Mouse (Mus musculus) T-helper 1 cell (primary cell): ENCODE results near the gene Rnf167.

ENCODE experiments used
- in situ Hi-C: fragments of 300-600 bp; cut with MboI, MseI; formaldehyde crosslinking; loops from one replicate; pipeline ENCODE4 v1.15.1; 2025; ENCODE audit warnings: high pct_unique_total_duplicates

Gene Rnf167

DNA sequence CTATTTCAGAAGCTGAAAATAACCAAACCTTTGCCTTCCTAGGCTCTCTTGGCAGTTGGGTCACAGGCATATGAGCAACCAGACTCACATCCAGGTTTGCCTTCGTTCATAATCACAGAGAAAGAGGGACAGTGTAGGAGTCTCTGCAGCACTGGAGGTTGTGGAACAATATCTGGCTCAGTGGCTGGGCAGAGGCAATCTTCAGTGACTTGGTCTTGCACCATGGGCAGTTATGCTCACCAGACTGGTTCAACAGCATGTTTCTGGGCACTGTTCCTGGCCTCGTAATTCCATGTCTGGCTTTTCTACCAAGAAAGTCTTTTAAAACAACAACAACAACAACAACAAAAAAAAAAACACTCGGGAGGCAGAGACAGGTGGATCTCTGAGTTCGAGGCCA is 11.4 kb upstream of the Rnf167 start:
- in situ Hi-C loops = no loop called here

DNA sequence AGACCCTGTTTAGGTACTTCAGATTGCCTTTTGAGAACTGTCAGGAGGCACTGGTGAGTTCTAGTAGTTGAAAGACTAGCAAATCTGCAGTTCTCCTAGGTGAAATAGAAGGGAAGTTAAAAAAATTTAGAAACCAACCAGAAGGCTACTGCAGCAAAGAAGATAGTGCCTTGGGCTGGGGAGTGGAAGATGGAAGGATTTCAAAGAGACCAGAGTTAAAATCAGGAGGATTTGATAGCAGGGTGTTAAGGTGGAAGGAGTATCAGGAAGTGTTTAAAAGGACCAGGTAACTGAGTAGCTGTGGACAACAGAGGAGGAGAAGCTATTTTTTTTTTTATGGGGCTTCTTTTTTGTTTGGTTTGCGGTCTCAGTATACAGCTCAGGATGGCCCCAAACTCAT is 9.3 kb upstream of the Rnf167 start:
- in situ Hi-C loops = no loop called here

DNA sequence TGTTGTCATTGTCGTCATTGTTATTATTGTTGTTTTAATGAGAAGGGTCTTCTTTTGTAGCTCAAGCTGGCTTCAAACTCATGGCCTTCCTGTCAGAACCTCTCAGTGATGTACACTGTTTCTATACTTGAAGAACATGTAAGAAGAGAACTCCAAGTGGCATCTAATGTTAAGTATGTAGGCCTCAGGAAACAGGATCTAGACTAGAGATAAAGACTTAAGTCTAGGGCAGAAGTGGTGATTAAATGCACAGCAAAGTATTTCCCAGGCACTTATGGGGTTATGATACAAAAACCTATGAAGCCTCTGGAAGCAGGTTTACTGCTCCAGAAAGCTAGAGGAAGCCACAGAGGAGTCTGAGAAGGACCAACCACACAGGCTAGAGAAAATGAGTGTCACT is 8.7 kb upstream of the Rnf167 start:
- in situ Hi-C loops = no loop called here

DNA sequence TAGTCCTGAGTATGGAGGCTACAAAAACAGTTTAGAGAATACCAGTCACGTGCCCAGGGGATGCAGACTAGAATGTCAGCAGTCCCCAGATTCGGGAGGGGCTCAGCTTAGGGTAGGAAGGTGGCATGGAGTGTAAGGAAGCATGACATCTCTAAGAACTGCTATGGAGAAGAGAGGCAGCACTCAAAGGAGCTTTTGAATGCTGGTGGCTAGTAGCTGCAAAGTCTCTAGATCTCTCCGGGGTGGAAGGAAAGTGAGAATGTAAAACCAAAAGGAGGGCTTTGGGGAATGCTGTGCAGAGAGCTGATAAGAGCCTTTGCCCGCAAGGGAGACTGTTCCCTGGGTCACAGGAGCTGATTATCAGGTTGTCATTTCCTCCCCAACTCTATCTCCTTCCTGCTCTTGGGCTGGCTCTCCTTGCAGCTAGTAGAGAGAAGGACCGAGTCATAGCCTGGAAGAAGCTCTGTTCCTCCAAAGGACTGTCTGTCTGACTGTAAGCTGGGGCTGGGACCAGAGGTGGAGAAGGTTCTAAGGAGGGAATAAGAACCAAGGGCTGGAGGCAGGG is 8.2 kb upstream of the Rnf167 start, which contains the start of gene Gp1ba:
Gp1ba (plus strand) TSS at position 409 of the 565 bp plus-strand sequence.
- in situ Hi-C loops = no loop called here

DNA sequence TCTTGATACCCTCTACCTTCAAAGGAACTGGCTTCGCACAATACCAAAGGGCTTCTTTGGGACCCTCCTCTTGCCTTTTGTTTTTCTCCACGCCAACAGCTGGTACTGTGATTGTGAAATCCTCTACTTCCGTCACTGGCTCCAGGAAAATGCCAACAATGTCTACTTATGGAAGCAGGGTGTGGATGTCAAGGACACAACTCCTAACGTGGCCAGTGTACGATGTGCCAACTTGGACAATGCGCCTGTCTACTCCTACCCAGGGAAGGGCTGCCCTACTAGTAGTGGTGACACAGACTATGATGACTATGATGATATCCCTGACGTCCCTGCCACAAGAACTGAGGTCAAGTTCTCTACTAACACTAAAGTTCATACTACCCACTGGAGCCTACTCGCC is 7.1 kb upstream of the Rnf167 start:
- in situ Hi-C loops = no loop called here

DNA sequence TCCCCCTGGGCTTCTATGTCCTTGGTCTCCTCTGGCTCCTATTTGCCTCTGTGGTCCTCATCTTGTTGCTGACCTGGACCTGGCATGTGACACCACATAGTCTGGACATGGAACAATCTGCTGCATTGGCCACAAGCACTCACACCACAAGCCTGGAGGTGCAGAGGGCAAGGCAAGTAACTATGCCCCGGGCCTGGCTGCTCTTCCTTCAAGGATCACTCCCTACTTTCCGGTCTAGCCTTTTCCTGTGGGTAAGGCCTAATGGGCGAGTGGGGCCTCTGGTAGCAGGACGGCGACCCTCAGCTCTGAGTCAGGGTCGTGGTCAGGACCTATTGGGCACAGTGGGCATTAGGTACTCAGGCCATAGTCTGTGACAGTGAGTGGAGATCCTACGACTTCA is 5.8 kb upstream of the Rnf167 start:
- in situ Hi-C loops = no loop called here

DNA sequence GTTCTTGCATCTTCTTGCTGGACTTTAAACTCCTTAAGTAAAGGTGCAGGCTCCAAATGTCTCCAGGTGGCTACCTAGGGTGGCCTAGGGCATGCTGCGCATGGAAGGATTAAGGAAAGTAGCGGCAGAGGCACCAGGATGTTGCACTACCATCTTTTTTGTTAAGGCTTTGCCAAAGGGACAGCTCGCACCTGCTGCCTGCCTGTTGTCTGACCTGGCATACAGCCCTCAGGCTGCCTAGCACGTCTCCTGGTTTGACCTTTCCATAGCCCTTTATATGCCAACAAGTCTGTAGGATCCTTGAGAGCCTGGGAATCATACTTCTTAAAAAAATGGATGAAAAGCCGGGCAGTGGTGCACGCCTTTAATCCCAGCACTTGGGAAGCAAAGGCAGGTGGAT is 4.0 kb upstream of the Rnf167 start:
- in situ Hi-C loops = no loop called here

DNA sequence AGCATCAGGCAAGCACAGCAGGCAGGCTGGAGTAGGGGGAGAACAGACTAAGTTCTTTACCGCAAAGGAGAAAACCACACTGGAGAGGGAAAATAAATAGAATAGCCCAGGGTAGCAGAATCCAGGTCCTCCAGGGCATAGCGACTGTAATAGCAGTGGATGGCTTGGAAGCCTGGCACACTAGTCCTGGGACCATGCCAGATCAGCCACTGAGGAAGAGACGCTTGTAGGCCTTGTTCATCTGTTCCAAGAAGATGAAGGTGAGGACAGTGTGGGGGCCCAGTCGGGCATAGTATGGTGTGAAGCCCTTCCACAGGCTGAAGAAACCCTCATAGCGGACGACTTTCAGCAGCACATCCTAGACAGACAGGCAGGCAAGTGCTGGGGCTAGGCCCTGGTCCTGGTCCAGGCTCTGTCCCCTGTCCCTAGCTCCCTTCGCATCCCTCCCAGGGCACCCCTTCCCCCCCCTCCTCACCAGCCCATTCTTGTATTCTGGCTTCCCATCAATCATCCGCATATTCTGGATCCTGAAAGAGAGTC is 2.4 kb upstream of the Rnf167 start:
- in situ Hi-C loops = no loop called here

DNA sequence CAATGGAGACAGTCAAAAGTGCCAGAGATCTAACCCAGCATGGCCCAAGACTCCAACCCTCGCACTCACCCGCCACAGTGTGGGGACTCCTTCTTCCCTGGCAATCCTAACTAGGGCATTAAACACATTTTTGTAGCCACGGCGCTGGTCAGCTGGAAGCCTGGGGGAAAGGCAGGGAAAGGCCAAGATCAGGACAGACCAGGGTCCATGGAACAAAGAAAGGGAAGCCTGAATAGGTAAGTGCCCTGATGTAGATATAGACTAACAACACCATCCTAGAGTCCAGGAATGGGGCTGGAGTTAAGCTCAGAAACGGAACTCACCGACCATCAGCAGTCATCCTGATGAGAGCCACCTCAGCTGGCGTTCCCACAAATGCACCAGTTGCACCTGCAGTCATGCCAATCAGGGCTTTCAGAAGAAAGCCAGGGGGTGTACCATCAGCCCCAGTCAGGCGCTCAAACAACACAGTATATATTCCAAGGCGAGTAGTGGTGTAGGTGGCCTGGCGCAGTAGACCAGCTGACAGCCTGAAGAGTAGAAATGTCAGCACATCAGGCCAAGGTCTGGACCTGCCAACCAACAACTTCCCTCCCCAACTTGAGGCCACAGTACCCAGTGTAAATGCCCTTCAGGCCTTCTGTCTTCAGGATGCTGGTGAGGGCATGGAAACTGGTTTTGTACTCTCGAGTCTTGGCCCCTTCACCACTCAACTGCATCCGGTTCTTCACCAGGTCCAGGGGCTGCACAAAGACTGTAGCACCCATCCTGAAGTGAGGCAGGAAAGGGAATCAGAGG is 1.4 kb upstream of the Rnf167 start:
- in situ Hi-C loops = no loop called here

DNA sequence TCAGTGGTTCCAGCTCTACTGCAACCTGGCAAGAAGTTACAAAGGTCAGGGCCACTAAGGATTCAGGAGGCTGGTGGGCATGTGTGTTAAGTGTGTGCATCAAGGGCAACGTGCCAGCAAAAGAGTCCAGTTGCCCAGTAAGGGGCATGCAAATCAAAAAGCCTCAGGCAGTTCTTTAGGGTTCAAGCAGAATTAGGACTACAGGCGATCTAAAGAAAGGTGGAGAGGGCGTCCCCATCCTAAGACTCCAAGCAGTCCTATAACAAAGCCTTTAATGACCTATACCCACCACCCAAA is 828 bp upstream of the Rnf167 start:
- in situ Hi-C loops = no loop called here

DNA sequence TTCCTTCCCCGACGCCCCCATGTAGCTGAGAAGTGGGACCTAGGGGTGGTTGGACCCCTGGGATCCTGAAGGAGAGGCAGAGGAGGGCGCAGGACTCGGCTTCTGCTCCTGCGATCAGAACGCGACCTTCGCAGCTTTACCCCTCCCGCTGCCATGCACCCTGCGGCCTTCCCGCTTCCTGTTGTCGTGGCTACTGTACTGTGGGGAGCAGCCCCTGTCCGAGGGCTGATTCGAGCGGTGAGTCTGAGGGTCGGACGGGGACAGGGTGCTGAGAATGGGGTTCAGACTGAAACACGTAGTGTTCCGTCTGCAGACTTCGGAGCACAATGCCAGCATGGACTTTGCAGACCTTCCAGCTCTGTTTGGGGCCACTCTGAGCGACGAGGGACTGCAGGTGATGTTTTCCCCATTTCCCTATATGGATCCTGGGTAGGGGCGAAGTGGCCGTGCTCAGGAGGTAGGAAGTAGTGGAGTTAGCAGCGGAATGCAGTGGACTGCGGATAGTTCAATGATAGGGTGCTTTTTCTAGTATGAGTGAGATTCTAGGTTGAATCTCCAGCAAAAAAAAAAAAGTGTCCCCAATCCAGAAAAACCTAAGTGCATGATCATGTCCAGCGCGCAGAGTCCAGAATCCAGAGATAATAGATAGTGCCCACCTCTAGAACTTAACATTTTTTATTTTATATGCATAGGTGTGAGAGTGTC is 833 bp downstream of the Rnf167 start:
- in situ Hi-C loops = no loop called here

DNA sequence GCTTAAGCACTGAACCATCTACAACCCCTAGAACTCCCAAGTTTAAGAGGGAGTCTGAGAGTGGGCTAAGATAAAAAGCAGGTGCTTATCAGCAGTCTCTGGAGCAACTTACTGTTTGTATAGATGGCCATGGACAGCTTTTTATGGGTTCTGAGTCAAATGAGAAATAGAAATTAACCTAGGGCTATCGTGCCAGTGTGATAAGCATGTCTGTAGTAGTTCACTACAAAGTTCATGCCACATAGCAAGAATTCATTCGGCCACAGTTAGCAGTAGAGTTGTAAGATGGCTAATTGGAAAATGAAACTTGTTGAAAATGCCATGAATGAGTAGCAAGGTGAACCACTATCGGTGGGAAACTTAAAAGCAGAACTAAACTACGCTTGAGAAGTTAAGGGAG is 1.5 kb downstream of the Rnf167 start:
- in situ Hi-C loops = no loop called here

DNA sequence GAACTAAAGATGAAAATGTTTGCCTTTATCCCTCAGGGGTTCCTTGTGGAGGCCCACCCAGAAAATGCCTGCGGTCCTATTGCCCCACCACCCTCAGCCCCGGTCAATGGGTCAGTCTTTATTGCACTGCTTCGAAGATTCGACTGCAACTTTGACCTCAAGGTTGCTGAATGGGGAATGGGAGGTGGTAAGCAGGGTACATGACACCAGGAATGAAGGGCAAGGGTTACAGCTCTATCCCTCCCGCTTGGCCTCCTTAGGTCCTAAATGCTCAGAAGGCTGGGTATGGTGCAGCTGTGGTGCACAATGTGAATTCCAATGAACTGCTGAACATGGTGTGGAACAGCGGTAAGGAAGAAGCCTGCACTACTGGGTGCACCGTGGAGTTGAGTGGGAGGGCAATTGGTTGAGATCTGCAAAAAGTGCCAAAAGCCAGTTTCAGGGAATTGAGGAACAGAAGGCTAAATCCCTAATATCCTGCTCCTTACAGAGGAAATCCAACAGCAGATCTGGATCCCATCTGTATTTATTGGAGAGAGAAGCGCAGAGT is 2.2 kb downstream of the Rnf167 start:
- in situ Hi-C loops = no loop called here

DNA sequence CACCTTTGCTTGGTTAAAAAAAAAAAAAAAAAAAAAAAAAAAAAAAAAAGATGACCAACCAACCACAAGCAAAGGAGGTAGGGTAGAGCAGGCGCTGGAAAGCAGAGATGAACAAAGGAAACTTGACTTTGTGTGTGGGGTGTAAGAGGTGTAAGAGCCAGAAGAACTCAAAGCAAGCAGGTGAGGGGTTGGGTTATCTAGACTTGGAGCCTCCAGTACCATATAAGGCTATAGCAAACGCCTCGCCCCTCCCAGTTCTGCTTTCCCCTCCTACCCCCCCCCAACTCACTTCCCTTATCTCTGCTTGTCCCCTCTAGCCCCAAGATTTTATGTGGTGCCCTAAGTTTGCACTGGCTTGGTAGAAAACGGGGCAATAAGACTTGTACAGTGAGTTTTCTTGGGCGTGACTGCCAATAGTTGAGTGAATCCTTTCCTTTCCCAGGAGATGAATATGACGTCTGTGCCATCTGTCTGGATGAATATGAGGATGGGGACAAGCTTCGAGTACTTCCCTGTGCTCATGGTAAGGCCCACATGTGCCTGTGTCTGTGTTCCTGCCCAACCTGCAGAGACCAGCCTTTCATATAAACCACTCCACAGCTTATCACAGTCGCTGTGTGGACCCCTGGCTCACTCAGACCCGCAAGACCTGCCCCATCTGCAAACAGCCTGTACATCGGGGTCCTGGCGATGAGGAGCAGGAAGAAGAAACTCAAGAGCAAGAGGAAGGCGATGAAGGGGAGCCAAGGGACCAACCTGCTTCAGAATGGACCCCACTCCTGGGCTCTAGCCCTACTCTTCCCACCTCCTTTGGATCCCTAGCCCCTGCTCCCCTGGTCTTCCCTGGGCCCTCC is 3.5 kb downstream of the Rnf167 start:
- in situ Hi-C loops = no loop called here

DNA sequence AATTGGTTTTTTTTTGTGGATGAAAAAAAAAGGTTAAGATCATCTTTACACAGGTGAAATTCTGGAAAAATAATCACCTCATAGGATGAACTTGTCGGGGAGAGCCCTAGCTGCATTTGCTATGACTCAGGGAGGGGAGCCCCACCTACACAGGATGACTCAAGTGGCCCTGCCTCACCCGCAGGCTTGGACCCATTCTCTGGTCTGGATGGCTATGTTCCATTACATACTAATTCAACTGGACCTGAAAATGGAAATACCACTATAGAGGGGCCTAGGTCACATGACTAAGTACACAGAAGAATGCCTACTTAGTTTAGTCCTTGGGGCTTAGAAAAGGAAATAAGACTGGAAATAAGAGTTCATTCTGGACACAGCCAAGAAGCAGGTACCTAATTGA is 4.4 kb downstream of the Rnf167 start:
- in situ Hi-C loops = no loop called here

DNA sequence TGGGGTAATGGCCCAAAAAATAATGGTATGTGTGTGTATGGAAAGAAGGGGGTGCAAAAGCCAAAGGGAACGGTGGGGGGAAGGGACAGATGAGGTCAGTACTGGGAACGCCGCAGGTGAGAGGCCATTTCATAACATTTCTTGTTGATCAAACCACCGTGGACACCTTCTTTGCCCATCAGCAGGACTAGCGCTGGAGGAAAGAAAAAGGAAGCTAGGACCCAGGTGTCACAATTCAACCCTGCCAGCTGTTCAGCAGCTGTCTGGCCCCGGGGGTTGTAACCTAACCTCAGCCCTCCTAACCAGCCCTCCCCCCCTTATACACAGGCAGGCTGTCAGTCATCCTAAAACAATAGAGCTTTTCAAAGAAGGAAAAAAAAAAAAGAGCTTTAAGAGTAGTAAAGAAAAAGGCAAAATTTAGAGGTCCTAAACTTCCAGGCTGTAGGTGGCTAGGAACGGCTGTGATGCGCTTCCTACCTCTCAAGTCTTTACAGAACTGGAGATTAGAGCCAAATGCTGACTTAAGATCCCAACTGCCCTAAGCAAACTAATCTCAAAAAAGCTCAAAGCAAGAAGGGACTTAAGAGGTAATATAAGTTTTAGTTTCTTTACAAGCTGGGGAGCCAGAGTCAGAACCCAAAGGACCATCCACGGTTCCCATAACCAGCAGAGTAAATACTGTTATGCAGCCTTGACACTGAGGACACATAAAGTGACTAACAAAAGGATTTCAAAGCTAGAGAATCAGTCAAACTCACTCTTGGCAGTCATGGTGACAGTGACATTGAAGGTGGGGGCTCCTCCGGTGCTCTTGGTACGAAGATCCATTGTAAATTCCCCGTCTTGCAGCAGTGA is 5.2 kb downstream of the Rnf167 start:
- in situ Hi-C loops = no loop called here

DNA sequence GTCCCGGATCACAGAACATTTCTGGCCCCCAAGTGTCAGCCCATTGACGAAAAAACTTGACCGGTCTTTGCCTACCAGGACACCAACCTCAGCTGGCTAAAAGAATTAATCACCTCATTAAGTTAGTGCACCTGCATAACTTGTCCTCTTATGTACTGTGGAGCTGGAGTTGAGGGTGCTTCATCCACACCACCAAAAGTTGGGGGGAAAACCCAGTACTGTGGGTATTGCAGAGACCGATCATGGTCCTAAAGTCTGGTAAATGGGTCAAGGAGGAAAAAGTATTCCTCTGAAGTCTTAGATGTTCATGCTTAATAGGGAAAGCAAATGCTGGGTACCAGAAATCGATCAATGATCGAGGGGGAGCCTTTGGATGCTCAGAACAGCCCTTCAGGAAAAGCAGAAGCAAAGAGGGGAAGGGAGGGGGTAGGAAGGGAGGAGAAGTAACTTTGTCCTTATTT is 5.9 kb downstream of the Rnf167 start:
- in situ Hi-C loops = no loop called here

DNA sequence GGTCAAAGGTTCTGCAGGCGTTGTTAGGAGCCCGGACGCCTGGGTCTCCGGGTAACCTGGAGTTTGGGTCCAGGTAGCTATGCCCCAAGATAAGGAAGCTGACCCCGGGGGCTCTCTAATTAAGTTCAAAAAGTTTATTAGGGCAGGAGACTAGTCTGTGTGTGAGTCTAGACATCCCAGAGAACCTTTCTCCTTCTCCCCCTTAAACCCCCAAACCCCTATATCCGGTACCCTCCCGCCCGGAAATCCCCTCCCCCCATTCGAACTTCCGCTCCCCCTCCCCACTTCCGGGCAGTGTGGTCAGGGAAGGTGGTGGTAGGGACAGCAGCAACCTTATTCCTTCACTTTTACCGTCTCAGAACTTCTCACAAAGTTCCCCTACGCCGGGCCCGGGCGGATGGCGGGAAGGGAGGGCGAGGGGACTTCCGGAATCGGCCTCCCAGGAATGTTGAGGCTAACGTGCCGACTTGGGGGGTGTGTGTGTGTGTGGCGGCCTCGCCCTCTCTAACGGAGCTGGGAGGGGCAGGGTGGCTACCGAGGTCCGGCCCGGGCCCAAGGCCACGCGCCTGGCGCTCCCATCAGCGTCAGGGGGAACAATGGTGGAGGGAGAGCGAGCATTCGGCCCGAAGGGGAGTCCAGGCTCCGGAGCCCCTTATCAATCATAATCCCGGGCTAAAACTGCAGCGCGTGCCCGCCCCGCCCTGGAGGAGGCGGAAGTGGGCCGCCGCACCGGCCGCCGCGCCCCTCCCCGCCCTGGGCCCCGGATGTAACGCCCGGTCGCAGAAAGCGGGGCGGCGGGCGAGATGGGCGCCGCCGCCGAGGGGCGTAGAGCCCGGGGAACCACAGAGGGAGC is 6.5 kb downstream of the Rnf167 start:
- in situ Hi-C loops = no loop called here

DNA sequence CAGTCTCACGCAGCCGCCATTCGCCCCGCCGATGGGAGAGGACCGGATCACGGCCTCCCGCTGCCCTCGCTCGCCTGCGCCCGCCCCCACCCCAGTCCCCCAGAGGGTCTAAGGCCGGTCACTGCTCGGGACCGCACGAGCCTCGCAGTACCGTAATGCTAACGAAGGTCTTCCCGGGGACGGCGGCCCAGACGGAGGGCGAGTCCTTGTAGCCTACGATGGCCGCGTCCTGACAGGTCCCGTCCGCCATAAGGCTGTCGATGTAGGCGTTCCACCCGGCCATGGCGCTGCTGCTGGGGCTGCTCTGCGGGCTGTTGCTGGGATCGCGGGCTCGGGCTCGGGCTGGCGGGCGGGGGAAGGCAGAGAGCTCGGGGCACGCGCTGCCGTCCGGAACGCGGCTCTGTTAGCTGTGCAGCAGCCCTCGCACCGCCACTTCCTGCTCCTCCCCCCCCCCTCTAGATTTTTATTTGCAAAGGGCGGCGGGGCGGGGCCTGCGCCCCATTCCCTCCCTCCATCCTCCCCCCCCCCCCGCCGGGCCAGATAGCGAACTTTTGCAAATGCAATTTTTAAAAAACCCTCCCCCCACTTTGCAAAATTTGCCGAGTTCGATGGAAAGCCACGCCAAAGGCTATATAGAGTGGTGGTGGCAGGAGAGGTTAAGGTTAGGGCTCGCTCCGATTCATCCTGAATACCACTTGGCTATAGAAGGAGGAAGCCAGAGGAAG is 7.3 kb downstream of the Rnf167 start, which contains the start of gene Pfn1:
Pfn1 (minus strand) TSS at position 447 of the 725 bp plus-strand sequence.
- in situ Hi-C loops = no loop called here
